Mouse (Mus musculus) midbrain, postnatal 0 days (tissue): ENCODE results near the gene Adgrl3. TPM values are rescaled to one million over a fixed set of nuclear protein-coding genes. Genes with fewer than 3 reads are reported as not detected.

Experiments
- ATAC-seq: fragments of 200-750 bp; cut with Nextera tagmentation; 2 replicates; pipeline ENCODE4 v1.8.0; 2017; ENCODE audit warnings: moderate number of reproducible peaks, mild to moderate bottlenecking, moderate TSS enrichment, moderate library complexity; ENCODE audit not compliant: low FRiP score
- DNase-seq: peaks from one replicate; pipeline ENCODE4 v3.0.0-alpha.2; 2015; ENCODE audit warnings: low spot score
- H3K27ac ChIP-seq: fragments of 300-500 bp; sonication (generic); 2 replicates; pipeline ENCODE4 v1.5.1; 2014; ENCODE audit warnings: low read depth, mild to moderate bottlenecking, low read length, mixed read lengths
- H3K27me3 ChIP-seq: fragments of 300-500 bp; sonication (generic); 2 replicates; pipeline ENCODE4 v1.6.1; 2014; ENCODE audit warnings: low read length, control low read depth, mixed read lengths; ENCODE audit not compliant: insufficient read depth
- H3K36me3 ChIP-seq: fragments of 300-500 bp; sonication (generic); 2 replicates; pipeline ENCODE4 v1.6.1; 2014; ENCODE audit warnings: low read length, control low read depth, mixed read lengths; ENCODE audit not compliant: insufficient read depth
- H3K4me1 ChIP-seq: fragments of 300-500 bp; sonication (generic); 2 replicates; pipeline ENCODE4 v1.6.1; 2014; ENCODE audit warnings: mild to moderate bottlenecking, control low read depth, antibody characterized with exemption, low read length, mixed read lengths; ENCODE audit not compliant: insufficient read depth
- H3K4me2 ChIP-seq: fragments of 300-500 bp; sonication (generic); 2 replicates; pipeline ENCODE4 v1.6.1; 2014; ENCODE audit warnings: low read depth, mild to moderate bottlenecking, low read length, mixed read lengths; ENCODE audit not compliant: poor library complexity, severe bottlenecking
- H3K4me3 ChIP-seq: fragments of 300-500 bp; sonication (generic); 2 replicates; pipeline ENCODE4 v1.5.1; 2014; ENCODE audit warnings: low read depth, mild to moderate bottlenecking, low read length, moderate library complexity
- H3K9ac ChIP-seq: fragments of 300-500 bp; sonication (generic); replicated peaks from 2 replicates; pipeline ENCODE4 v1.6.1; 2014; ENCODE audit warnings: mild to moderate bottlenecking, low read length, moderate library complexity, mixed read lengths; ENCODE audit not compliant: poor library complexity, severe bottlenecking
- H3K9me3 ChIP-seq: fragments of 300-500 bp; sonication (generic); 2 replicates; pipeline ENCODE4 v1.6.1; 2016; ENCODE audit warnings: low read length, control low read depth
- CTCF ChIP-seq: IDR thresholded peaks from 2 replicates; pipeline ENCODE4 v1.5.1; 2016; ENCODE audit warnings: antibody characterized with exemption, mild to moderate bottlenecking
- WGBS: fragments of 180-500 bp; shearing (Covaris S2); extraction: QIAGEN DNeasy Blood & Tissue Kit; methylation state at CpG from one replicate; pipeline ENCODE4 v1.1.7; 2014; 5-methylcytosine and 5-hydroxymethylcytosine counted together
- polyA plus RNA-seq: library from polyadenylated mRNA; unstranded; fragments of >200 nt; fragmentation: Nextera tagmentation; extraction: Ambion mirVana; gene quantifications from 2 replicates; pipeline ENCODE4 v1.2.1, GENCODE M21; 2015
- total RNA-seq: library from RNA; depleted of rRNA; stranded (reverse); fragments of >200 nt; gene quantifications from 2 replicates; pipeline ENCODE4 v1.2.3, GENCODE M21; 2014

Gene Adgrl3
- total and polyA plus RNA-seq, 2 experiments from 2014 or later: 57.2 to 338 TPM

- H3K4me2 ChIP-seq: no peak overlapping the region
- no peaks in the 10 kb centered on the region for H3K27me3 ChIP-seq
- 59% methylated on average over 6 of the region's 6 CpGs for WGBS
- no peak for TF ChIP-seq CTCF
- H3K9me3 ChIP-seq: no peaks in the 10 kb centered on the region
- ATAC-seq (no peak), DNase-seq (no peak)
- H3K4me3 ChIP-seq: no peak overlapping the region
- no peaks in the 10 kb centered on the region for H3K36me3 ChIP-seq
- H3K27ac ChIP-seq: no peak overlapping the region
- H3K4me1 ChIP-seq: no peaks in the 10 kb centered on the region
- no peak overlapping the region for H3K9ac ChIP-seq
These were observed 255.6 kb downstream of the Adgrl3 start for GRCm38 (mm10) chr5:81275346-81276047.

DNA sequence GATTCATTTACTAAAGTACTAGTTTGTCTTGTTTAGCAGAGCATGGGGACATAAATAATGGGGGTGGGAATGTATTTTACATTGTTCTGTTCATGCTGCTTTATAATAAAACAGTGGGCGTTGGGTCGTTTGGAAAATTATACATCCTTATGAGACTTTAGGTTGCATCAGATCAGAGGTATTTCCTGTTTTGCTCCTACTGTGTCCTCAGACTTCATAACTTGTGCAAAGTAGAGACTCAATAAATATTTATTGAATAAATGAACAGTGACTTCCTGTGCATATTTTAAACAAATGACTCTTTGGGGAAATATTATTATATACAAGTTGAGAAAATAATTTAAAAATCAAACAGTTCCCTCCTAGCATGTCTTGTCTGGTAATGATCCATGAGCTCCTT lies 259.3 kb downstream of the Adgrl3 start:
- DNase-seq (no peak), ATAC-seq (no peak)
- H3K4me2 ChIP-seq: no peak overlapping the region
- H3K4me3 ChIP-seq: no peak overlapping the region
- H3K27ac ChIP-seq: no peak overlapping the region
- TF ChIP-seq CTCF: no peak
- no peak overlapping the region for H3K9ac ChIP-seq
- no peaks in the 10 kb centered on the region for H3K36me3 ChIP-seq
- H3K27me3 ChIP-seq: no peaks in the 10 kb centered on the region
- 80% methylated on average over 2 of the region's 2 CpGs for WGBS
- H3K4me1 ChIP-seq: no peaks in the 10 kb centered on the region
- no peaks in the 10 kb centered on the region for H3K9me3 ChIP-seq

- no peak overlapping the region for H3K4me2 ChIP-seq
- DNase-seq (no peak), ATAC-seq (no peak)
- H3K36me3 ChIP-seq: no peaks in the 10 kb centered on the region
- H3K4me1 ChIP-seq: no peaks in the 10 kb centered on the region
- H3K9ac ChIP-seq: no peak overlapping the region
- no peak overlapping the region for H3K27ac ChIP-seq
- no peak overlapping the region for H3K4me3 ChIP-seq
- WGBS: 10% methylated on average over 1 of the region's 1 CpGs
- no peak for TF ChIP-seq CTCF
- H3K9me3 ChIP-seq: no peaks in the 10 kb centered on the region
- H3K27me3 ChIP-seq: no peaks in the 10 kb centered on the region
These were observed 265.7 kb downstream of the Adgrl3 start for GRCm38 (mm10) chr5:81285643-81286042.

- H3K4me1 ChIP-seq: no peaks in the 10 kb centered on the region
- no peak overlapping the region for H3K27ac ChIP-seq
- ATAC-seq: no peak
- no peaks in the 10 kb centered on the region for H3K36me3 ChIP-seq
- no peak overlapping the region for H3K4me2 ChIP-seq
- DNase-seq: no peak
- no peak overlapping the region for H3K4me3 ChIP-seq
- no peaks in the 10 kb centered on the region for H3K27me3 ChIP-seq
- H3K9ac ChIP-seq: no peak overlapping the region
- H3K9me3 ChIP-seq: no peaks in the 10 kb centered on the region
- no peak for TF ChIP-seq CTCF
These were observed 281.9 kb downstream of the Adgrl3 start for GRCm38 (mm10) chr5:81301874-81302273.

GRCm38 (mm10) chr5:81317406-81318112 lies 297.6 kb downstream of the Adgrl3 start:
- 96% methylated on average over 3 of the region's 3 CpGs for WGBS
- ATAC-seq: no peak

DNA sequence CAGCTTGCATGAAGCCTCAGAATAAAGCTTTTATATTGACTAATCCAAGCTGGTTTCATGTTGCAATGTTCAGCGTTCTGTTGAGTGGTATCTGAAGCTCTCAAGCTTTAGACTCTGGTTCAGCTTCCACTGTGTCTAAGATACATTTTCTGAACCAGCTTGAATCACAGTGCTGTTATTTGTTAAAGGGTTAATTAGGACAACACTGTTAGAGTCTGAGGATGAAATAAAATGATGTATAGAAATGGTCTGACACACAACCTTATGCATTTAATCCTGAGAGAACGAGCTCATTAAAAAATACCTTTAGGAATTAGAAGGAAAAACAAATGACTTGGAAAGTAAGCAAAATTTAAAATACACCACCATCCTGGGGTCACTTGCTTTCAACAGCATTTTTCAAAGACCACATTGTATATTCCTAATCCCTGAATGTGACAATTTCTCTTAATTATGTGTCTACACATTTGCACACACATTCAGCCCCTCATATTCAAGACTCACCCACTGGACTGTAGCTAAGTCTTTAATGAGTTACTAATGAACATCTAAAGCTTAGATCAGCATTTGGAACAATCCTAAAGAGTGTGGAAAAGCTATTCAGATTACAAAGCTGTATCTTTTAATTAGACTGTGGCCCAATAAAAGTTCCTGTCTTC lies 301.5 kb downstream of the Adgrl3 start:
- Histone ChIP-seq H3K9ac (no peak overlapping the region), H3K27me3 (no peaks in the 10 kb centered on the region), H3K27ac (no peak overlapping the region), H3K4me3 (no peak overlapping the region), H3K4me2 (no peak overlapping the region), H3K36me3 (no peaks in the 10 kb centered on the region), H3K4me1 (no peaks in the 10 kb centered on the region), H3K9me3 (no peaks in the 10 kb centered on the region)
- no peak for TF ChIP-seq CTCF
- DNase-seq (no peak), ATAC-seq (no peak)
- 66% methylated on average over 2 of the region's 2 CpGs for WGBS

More at GRCm38 (mm10) chr5:81317406-81318112, 297.6 kb downstream of the Adgrl3 start:
- Histone ChIP-seq H3K4me2 (no peak overlapping the region), H3K27ac (no peak overlapping the region), H3K36me3 (no peaks in the 10 kb centered on the region), H3K27me3 (no peaks in the 10 kb centered on the region), H3K9ac (no peak overlapping the region), H3K4me1 (no peaks in the 10 kb centered on the region), H3K4me3 (no peak overlapping the region), H3K9me3 (no peaks in the 10 kb centered on the region)
- no peak for TF ChIP-seq CTCF
- DNase-seq: no peak
